Mouse (Mus musculus) liver, adult 2 months (tissue): Measurements from ENCODE around the gene Fnbp1. TPM values are rescaled to one million over a fixed set of nuclear protein-coding genes. Genes with fewer than 3 reads are reported as not detected.

Experiments
- DNase-seq: peaks from one replicate; pipeline ENCODE4 v3.0.0-alpha.2; 2011; ENCODE audit warnings: low read depth, low spot score; ENCODE audit errors: extremely low read depth
- H3K27ac ChIP-seq: fragments of 200-500 bp; replicated peaks from 2 replicates; pipeline ENCODE4 v1.5.1; 2012; ENCODE audit warnings: low read depth, mild to moderate bottlenecking, control low read depth, inconsistent platforms, low read length; ENCODE audit not compliant: insufficient read depth
- H3K27me3 ChIP-seq: fragments of 200-500 bp; 2 replicates; pipeline ENCODE4 v1.6.1; 2012; ENCODE audit warnings: mild to moderate bottlenecking, moderate library complexity, low read length, inconsistent platforms; ENCODE audit not compliant: control insufficient read depth, insufficient read depth
- H3K36me3 ChIP-seq: fragments of 200-500 bp; 2 replicates; pipeline ENCODE4 v1.6.1; 2012; ENCODE audit warnings: low read length, inconsistent platforms; ENCODE audit not compliant: control insufficient read depth, insufficient read depth
- H3K4me1 ChIP-seq: fragments of 200-500 bp; 2 replicates; pipeline ENCODE4 v1.6.1; 2011; ENCODE audit warnings: low read length; ENCODE audit not compliant: control insufficient read depth, insufficient read depth
- H3K4me3 ChIP-seq: fragments of 200-500 bp; 2 replicates; pipeline ENCODE4 v1.5.1; 2011; ENCODE audit warnings: low read depth, mild to moderate bottlenecking, control low read depth, low read length, moderate library complexity; ENCODE audit not compliant: insufficient read depth
- H3K79me2 ChIP-seq: fragments of 200-500 bp; 2 replicates; pipeline ENCODE4 v1.6.1; 2012; ENCODE audit warnings: inconsistent platforms, mild to moderate bottlenecking, low read length, moderate library complexity; ENCODE audit not compliant: control insufficient read depth, insufficient read depth
- H3K9ac ChIP-seq: fragments of 200-500 bp; 2 replicates; pipeline ENCODE4 v1.6.1; 2012; ENCODE audit warnings: low read depth, mild to moderate bottlenecking, control low read depth, inconsistent platforms, low read length
- CTCF ChIP-seq: fragments of 200-500 bp; IDR thresholded peaks from 2 replicates; pipeline ENCODE4 v1.5.1; 2011; ENCODE audit warnings: low read depth, low read length, control low read depth
- POLR2A ChIP-seq: fragments of 200-500 bp; IDR thresholded peaks from 2 replicates; pipeline ENCODE4 v1.6.1; 2011; ENCODE audit warnings: low read length, control low read depth; ENCODE audit not compliant: insufficient read depth; ENCODE audit errors: extremely low read depth
- WGBS: fragments of 180-500 bp; shearing (Covaris S2); methylation state at CpG from one replicate; pipeline ENCODE4 v1.1.7; 2018; 5-methylcytosine and 5-hydroxymethylcytosine counted together
- polyA plus RNA-seq: library from polyadenylated mRNA; depleted of rRNA; stranded (reverse); fragments of >200 nt; gene quantifications from 2 replicates; pipeline ENCODE4 v1.2.3, GENCODE M21; 2012
- total RNA-seq: library from RNA; depleted of rRNA; stranded (reverse); fragments of >200 nt; gene quantifications from 2 replicates; pipeline ENCODE4 v1.2.3, GENCODE M21; 2014

Gene Fnbp1
- total and polyA plus RNA-seq, 2 experiments = 5.2 to 8.6 TPM

GRCm38 (mm10) chr2:31105279-31105678 is 36.5 kb downstream of the Fnbp1 start:
- peaks cover 4% of the 10 kb centered on the region; the same call in 1 of the 2 replicates for H3K4me1 ChIP-seq
- no peak overlapping the region for H3K4me3 ChIP-seq
- H3K27ac ChIP-seq = no peak overlapping the region
- DNase-seq = no peak
- 89% methylated on average over 3 of the region's 3 CpGs for WGBS
- no peaks in the 10 kb centered on the region for H3K27me3 ChIP-seq
- no peak overlapping the region for H3K9ac ChIP-seq
- H3K36me3 ChIP-seq = no peaks in the 10 kb centered on the region
- peaks cover 6% of the 10 kb centered on the region for H3K79me2 ChIP-seq
- TF ChIP-seq POLR2A (no peak), CTCF (no peak)

- DNase-seq = peak; percentile 76
- H3K36me3 ChIP-seq = no peaks in the 10 kb centered on the region
- H3K79me2 ChIP-seq = no peaks in the 10 kb centered on the region; the same call in 1 of the 2 replicates
- TF ChIP-seq CTCF (no peak), POLR2A (no peak)
- peaks cover 2% of the 10 kb centered on the region; the same call in 1 of the 2 replicates for H3K4me1 ChIP-seq
- peak overlapping the region; percentile 30; the same call in 1 of the 2 replicates for H3K4me3 ChIP-seq
- no peak overlapping the region for H3K27ac ChIP-seq
- no peak overlapping the region for H3K9ac ChIP-seq
- H3K27me3 ChIP-seq = no peaks in the 10 kb centered on the region
- WGBS = 37% methylated on average over 8 of the region's 8 CpGs
These were observed 38.5 kb downstream of the Fnbp1 start for GRCm38 (mm10) chr2:31103321-31103720.

GRCm38 (mm10) chr2:31101285-31101684 is 40.5 kb downstream of the Fnbp1 start:
- Histone ChIP-seq H3K27ac (no peak overlapping the region), H3K36me3 (no peaks in the 10 kb centered on the region), H3K9ac (no peak overlapping the region), H3K4me1 (peaks cover 4% of the 10 kb centered on the region; the same call in 1 of the 2 replicates), H3K27me3 (no peaks in the 10 kb centered on the region), H3K4me3 (no peak overlapping the region), H3K79me2 (no peaks in the 10 kb centered on the region; the same call in 1 of the 2 replicates)
- no peak for DNase-seq
- WGBS = 77% methylated on average over 3 of the region's 3 CpGs
- TF ChIP-seq CTCF (no peak), POLR2A (no peak)

GRCm38 (mm10) chr2:31099079-31099478 is 42.7 kb downstream of the Fnbp1 start:
- Histone ChIP-seq H3K27me3 (no peaks in the 10 kb centered on the region), H3K9ac (no peak overlapping the region), H3K27ac (no peak overlapping the region), H3K79me2 (no peaks in the 10 kb centered on the region; the same call in 1 of the 2 replicates), H3K4me1 (peaks cover 4% of the 10 kb centered on the region; the same call in 1 of the 2 replicates), H3K36me3 (no peaks in the 10 kb centered on the region), H3K4me3 (no peak overlapping the region)
- DNase-seq = no peak
- WGBS = 76% methylated on average over 8 of the region's 8 CpGs
- TF ChIP-seq CTCF (no peak), POLR2A (no peak)

- 83% methylated on average over 11 of the region's 11 CpGs for WGBS
- no peak for DNase-seq
- Histone ChIP-seq H3K36me3 (no peaks in the 10 kb centered on the region), H3K27ac (no peak overlapping the region), H3K4me3 (no peak overlapping the region), H3K27me3 (no peaks in the 10 kb centered on the region), H3K9ac (no peak overlapping the region), H3K4me1 (peaks cover 4% of the 10 kb centered on the region; the same call in 1 of the 2 replicates), H3K79me2 (no peaks in the 10 kb centered on the region; the same call in 1 of the 2 replicates)
- no peak for TF ChIP-seq CTCF
- TF ChIP-seq POLR2A = no peak
These were observed 43.2 kb downstream of the Fnbp1 start for GRCm38 (mm10) chr2:31098616-31099015.

GRCm38 (mm10) chr2:31097276-31097675 is 44.5 kb downstream of the Fnbp1 start:
- TF ChIP-seq CTCF (no peak), POLR2A (no peak)
- Histone ChIP-seq H3K36me3 (no peaks in the 10 kb centered on the region), H3K27me3 (no peaks in the 10 kb centered on the region), H3K4me3 (no peak overlapping the region), H3K27ac (no peak overlapping the region), H3K9ac (no peak overlapping the region), H3K4me1 (peaks cover 4% of the 10 kb centered on the region; the same call in 1 of the 2 replicates), H3K79me2 (no peaks in the 10 kb centered on the region; the same call in 1 of the 2 replicates)
- DNase-seq = no peak
- 89% methylated on average over 2 of the region's 2 CpGs for WGBS
